Mouse (Mus musculus) heart, postnatal 10 days (tissue): ENCODE measurements at regions not wholly inside any gene's neighbourhood (a gene's known extent, or its start where the extent isn't known, plus 50 kb on each side); places are given as distances from the start of the nearest gene placed in this dataset.
"Not testable (repeated sequence)": the region's sequence is repeated elsewhere in the genome, so short reads cannot be mapped to it uniquely, and the experiment has no call there.

ENCODE experiments used
- DNase-seq, 2 experiments: peaks; one replicate each; pipeline ENCODE4 v3.0.0; 2021
- intact Hi-C: fragments of 180-260 bp; cut with DNase I; formaldehyde crosslinking; loops from one replicate; pipeline ENCODE4 v1.15.1; 2025

DNA sequence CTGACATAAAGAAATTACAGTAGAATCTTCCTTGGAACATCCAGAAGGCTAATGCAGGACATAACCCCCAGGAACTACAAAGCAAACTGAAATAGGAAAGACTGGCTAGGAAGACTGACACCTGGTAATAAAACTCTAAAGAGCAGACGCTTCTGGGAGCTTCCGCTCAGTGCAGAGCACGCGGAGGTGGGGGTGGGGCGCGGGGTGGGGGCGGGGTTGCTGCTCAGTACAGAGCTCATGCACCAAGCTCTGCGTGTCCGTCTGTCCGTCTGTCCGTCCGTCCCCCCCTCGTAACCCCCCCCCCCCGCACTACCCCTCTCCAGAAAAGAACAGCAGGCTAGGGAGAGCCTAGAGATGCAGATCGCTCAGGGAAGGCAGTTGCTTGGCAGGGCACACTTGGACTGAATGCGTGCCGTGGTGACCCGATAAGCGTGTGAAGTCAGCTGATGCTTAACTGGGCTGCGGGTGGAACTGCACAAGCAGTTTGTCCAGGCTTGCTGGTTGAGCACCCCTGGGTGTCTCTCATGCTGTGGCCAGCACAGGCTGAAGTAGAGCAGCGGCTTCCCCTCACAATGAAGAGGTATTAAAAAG is 137.9 kb upstream of the Rapgef5 start:
- no peak for DNase-seq
- intact Hi-C loops, result no loop called here

DNA sequence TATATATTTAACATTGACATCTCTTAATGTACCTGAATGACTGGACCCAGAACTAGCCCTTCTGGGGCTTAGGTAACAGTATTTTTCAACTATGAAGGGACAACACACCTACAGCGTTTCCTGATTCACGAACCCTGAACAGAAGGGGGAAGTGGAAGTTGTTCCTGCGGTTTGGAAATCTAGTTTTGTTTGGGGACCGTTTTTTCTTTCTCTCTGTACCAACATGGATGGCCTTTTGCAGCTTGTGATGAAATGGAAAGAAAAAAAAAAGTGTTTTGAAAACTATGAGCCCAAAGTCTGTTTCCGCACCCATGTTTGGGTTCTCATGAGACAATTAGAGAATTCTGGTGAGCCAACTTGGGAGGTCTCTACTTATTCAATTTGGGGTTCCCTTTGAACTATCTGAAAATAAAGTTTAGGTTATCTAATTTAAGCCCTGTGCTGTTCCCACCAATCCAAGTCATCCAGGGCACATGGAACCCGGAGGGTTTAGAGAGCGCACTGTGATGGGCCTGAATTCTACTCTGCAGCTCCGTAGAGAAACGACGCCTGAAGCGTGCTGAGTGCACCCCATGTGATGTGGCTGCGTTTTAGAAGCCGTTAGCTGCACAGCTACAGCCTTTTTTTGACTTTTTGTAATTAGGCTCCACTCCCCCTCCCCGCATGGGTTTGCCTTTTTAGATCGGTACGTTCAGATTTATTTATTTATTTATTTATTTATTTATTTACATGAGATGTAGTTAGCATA is 137.0 kb upstream of the Rapgef5 start:
- DNase-seq, result no peak
- intact Hi-C loops, result no loop called here

DNA sequence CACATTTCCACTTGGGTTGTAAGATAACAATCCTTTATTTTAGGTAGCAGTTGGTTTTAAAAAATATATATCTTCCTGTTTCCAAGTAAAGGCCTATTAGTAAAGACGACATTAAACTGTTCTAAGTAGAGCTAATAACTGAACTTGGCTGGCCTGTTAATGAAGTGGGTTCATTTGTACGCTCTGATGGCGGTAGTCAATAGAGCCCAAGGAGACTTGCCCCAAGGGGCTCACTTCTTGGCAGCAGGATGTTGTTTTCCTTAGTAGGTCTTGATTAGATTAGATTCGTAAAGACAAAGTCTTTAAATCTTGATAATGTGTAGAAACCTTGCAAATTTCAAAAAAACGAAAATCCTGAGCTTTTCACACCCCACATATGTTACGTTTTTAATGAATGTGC is 135.4 kb upstream of the Rapgef5 start:
- intact Hi-C loops, result loop anchor here (10.0 kb wide), 2 partner anchors 614 to 1474 kb away; no protein-coding TSS in a partner anchor
- DNase-seq, result no peak

DNA sequence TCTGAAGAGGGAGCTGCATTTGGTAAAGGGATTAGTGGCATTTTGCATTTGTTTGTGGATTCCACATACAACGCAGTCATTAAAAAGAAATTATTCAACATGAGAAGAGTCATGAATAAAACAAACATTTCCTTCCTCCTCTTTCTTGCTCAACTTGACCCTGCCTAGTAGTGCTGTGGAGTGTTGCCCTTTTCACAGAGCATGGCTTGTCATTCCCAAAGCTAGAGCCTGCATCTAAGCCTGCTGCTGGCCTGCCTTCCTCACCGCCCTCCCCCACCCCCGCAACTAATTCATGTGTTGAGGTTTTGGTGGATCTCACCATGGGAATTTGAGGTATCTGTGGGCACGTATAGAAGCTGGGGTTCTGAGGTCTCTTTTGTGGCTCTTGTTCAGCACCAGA is 133.6 kb upstream of the Rapgef5 start:
- intact Hi-C loops, result loop anchor here (10.0 kb wide), 2 partner anchors 612 to 1472 kb away; no protein-coding TSS in a partner anchor
- DNase-seq, result not testable (repeated sequence)

DNA sequence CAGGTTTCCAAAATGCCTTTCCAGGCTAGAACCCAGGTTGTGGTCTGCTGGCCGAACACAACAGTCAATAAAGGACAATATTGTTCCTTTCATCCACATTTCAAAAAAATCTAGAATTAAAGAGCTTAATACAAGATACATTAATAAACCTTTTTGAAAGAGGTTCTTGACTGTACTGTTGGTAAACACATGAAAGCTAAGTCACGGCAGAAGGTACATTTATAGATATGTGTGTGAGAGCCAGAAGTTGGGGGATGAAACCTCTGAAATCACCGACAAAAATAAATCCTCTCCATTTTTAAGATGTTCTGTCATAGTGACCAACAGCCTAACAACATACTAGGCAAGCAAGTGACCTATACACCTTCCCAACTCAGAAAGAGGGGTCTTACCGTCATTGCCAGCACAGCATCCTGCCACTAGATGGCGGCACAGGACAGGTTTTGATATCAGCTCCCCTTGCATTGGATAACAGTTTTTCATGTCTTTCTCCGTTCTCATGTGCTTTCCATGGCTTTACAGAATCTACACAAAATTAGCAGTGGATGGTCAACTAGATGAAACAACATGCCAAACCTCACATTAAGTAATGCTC is 131.1 kb upstream of the Rapgef5 start:
- DNase-seq, result peak; percentile 75 to 89
- intact Hi-C loops, result loop anchor here (1.0 to 10.0 kb wide), 4 partner anchors 383 to 1470 kb away; no protein-coding TSS in a partner anchor

DNA sequence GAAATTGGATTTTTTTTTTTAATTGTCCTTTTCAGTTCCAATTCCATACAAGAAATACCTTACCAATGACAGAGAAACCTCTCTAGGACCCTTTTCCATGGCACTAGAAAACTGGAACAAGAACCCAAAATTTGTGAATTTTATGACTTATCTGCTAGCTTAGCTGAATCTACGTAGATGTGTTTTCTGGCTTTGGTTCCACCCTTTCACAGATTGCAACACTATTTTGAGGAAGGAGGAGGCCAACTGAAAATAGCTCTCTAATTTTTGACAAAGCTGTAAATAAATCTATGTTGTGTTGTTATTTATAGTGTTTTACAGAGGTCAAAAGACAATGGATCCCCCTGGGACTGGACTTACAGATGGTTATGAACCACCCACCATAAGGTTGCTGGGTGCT is 130.6 kb upstream of the Rapgef5 start:
- intact Hi-C loops, result loop anchor here (1.0 to 10.0 kb wide), 4 partner anchors 383 to 1469 kb away; no protein-coding TSS in a partner anchor
- DNase-seq, result no peak

DNA sequence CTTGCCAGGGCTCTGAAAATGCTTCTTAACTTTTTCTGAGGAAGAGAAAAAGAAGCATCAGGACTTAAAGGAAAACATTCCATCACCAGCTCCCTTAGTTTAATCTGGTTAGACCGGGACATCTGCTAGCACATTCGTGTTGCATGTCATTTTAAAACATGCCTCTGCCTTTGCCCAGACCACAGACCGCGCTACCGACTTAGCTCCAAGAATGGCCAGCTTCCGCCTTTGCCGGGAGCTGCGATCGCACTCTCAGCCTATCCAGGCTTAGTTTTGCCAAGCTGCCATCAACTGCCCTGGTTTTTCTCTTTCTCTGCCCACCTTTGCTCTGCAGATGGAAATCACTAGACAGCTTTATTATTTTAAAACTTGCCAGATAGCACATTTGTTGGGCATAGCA is 129.3 kb upstream of the Rapgef5 start:
- DNase-seq, result no peak
- intact Hi-C loops, result loop anchor here (5.0 to 10.0 kb wide), 3 partner anchors 465 to 1468 kb away; no protein-coding TSS in a partner anchor

DNA sequence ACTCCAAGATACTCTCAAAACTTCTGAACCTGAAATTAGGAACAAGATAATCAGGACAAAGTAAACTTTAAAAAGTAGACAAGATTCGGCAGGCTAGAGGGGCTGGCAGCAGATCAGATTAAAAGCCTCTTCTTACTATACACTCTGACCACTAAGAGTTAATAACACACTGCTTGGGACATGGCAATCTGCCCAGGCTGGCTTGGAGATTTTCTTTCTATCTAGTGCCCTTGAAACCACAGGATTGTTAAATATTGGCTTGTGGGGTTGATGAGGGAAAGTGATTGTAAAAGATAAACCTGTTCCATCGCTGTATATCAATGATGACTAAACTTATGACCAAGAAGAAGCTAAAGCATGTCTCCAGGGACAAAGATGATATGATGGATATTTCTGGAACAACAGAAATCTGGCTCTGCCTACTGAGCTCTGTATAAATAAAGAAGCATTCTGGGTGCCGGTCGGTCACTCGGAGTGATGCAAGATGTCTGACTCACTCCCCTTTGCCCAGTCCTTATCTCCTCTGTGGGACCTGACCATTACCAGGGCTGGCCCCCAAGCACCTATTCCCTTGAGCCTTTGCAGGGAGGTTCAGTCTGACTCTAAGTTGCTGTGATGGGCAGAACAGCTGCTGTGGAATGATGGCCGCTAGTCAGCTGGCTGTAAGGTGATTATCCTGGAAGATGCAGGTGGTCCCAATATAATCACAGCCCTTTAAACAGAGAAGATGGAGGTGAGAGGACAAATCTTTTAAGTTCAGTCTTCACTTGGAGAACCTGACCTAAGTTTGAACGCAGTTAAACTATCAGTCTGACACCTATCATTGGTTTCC is 126.5 kb upstream of the Rapgef5 start:
- DNase-seq, result no peak
- intact Hi-C loops, result loop anchor here (5.0 to 10.0 kb wide), 3 partner anchors 463 to 1465 kb away; no protein-coding TSS in a partner anchor

DNA sequence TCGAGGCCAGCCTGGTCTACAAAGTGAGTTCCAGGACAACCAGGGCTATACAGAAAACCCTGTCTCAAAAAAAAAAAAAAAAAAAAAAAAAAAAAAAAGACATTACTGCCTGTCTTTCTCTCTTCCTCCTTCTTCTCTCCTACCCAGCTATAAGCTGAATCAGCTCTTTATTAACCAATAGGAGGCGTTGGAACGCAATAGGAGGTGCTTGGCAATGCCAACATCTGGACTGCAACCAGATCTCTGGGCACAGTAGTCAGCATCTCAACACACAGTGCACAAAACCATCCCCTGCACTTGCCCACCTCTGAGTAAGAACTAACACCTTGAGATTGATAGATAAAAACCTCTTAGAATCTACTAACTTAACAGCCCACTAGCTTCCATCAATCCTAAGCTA is 118.8 kb upstream of the Rapgef5 start:
- intact Hi-C loops, result no loop called here
- no peak for DNase-seq

DNA sequence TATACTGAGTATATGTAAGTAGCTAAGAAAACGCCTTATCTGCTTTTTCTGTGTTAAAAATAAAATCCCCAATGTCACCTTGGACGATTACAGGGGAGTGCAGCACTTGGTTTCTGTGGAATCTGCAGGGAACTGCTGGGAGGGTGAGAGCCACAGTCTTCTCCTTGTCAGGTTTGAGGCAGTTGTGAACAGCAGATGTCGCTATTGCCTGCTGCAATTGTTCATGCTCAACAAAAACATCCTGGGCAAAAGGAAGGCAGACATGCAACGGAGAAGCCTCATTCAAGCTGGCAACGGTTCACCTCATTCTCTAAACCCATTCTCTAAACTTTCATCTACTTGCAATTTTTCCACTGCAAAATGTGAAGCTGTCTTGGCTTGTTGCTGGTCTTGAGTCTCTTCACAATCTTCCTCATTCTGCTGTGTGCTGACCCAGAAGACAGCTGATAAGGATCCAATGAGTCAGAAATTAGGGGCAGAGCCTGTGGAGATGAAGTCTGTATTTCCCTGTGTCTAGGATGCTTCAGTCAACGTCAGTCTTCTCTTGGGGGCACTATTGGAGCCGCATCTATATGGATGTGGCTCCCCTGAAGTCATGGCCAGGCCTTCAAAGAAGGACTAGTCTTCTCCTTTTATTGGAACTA is 112.6 kb upstream of the Rapgef5 start:
- intact Hi-C loops, result loop anchor here (1.0 to 5.0 kb wide), 4 partner anchors 23 to 449 kb away; no protein-coding TSS in a partner anchor
- DNase-seq, result peak; percentile 83 to 89

DNA sequence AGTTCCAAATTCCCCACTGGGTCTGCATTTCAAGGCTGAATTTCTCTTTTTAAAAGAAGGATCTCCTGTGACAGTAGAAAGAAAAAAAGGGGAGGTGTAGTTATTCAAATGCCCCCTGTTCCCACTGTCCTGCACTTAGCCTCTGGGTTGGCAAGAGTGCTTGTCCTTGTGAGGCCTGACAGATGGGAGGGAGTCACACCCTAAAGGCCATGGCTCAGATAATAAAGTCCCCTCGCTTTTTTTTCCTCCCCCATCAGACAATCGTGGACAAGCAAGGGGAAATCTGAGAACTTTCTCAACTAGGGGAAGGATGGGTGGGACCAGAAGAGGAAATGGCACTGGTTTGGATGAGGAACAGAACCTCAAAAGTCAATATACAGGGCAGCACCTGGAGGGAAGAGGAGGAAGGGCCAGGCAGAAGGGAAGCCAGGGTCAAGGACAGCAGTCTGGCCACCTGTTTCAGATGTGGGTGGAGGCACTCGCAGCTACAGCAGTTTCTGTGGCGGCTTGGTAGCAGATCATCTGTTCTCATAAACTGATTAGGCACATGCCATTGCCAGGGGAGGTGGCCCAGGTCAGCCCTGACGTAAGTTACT is 112.0 kb upstream of the Rapgef5 start:
- intact Hi-C loops, result loop anchor here (2.0 to 5.0 kb wide), 3 partner anchors 23 to 448 kb away; no protein-coding TSS in a partner anchor
- no peak for DNase-seq

DNA sequence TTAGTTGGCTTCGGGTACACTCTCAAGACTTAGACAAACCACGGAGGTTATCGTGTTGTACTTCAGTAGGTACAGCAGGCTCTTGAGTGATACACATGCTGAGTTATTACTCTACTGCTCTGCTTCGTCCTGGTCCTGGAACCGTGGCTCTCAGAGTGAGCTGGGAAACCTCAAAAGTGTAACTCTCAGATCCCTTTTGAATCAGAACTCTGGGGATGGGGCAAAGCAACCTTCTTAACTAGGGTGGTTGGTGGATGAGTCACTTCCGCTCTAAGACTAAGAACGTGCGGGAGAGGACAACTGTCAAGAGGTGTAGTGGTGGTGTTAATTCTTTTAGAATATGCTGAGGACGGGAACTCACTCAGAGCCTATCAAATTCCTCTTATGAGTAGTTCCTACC is 109.4 kb upstream of the Rapgef5 start:
- intact Hi-C loops, result no loop called here
- no peak for DNase-seq

DNA sequence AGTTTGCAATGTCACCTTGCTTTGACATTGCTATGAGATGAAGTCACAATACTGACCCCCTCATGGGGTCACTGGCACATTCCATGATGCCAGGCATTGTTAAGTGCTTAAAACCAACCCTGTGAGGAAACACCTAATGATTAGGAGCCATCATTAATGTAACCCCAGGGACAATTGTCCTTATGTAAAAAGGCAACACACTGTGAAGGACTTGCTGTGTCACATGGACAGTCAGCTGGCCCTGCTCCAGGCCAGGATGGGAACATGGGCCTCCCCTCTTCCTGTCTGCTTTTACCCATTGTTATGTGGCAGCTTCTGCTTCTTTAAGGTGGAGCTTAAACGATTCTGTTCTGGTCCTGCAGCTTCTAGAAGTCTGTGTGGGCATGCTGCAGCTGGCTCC is 105.7 kb upstream of the Rapgef5 start:
- intact Hi-C loops, result no loop called here
- DNase-seq, result peak; percentile 44 to 58

DNA sequence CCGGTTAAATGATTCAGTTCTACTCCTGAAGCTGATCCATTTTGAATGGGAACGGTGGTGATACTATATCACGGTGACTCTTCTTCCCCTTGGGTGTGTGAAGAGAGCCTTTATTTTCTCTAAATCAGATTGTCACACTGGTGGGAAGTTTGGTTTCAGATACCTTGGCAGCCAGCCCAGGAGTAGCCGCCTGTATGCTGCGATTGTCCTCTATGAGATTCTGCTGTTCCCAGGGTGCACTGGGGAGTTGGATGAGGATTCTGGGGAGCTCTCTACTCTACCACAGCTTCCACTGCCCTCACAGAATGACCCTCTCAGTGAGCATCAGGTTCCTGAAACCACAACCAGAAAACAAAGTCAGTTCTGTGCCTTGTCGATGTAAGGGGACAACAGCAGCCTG is 104.0 kb upstream of the Rapgef5 start:
- peak; percentile 53 to 56 for DNase-seq
- intact Hi-C loops, result no loop called here

DNA sequence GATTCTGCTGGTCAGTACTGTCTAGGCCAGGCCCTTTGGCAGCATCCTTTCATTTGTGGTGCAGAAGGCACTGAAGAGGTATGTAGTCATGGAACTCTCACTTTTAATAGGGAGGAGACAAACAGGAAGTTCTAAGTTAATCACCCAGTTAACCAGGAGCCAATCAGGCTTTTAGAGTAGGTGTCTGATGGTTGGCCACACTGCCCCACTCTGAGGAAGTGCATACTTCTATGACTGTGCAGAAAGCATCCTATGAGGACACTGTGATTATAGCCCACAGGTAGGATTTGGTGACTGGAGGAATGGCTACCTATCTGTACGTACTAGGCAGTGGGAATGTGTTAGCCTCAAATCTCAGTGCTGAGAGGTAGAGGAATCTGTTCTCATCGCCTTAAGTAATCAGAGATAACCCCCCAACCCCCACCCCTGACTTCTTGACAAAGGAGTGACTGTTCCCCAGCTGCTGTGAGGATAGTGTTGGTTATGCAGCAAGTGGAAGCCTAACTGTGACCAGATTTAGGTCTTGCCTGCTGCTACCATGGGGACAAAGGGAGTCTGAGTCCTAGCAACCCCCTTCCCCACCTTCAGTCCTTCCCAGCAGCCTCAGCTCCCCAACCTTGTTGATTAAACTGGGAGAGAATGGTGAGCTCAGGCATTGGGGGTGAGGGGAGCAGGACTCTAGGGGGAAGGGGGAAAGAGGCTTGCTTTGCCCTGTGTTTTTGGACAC is 103.3 kb upstream of the Rapgef5 start:
- DNase-seq, result no peak
- intact Hi-C loops, result no loop called here

DNA sequence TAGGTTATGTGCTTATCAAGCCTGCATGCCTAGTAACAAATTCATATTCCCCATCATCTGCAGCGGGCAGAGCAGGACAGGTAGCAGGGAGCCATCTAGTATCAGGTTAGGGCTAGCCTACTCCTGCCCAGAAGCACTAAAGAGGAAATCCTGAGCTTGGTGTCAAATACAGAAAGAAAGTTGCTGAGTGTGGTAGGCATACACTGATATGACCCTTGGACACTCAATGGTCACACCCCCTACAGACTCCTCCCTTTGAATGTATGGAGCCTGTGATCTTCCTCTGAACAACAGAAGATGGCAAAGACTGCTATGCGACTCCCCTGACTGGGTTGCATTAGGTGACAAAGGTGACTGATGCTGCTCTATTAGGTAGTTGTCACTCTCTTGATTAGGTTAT is 102.3 kb upstream of the Rapgef5 start:
- no peak for DNase-seq
- intact Hi-C loops, result no loop called here

DNA sequence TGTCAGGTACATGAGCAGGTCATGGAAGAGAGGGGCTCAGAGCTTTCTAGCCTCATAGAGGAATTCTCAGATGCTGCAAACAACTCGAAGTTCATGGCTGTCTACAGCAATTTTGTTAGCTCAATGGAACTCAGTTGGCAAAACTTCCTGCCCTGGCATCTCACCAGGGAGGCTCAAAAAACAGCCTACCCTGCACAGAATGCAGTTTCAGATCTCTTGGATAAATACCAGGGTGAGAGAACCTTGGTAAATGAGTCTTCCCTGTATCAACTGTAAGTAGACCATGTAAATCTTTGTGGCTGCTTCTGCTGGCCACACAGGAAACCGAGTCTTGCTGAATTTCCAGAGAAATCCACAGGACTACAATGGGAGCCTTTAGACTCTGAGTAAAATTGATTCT is 101.1 kb upstream of the Rapgef5 start:
- DNase-seq, result no peak
- intact Hi-C loops, result no loop called here

DNA sequence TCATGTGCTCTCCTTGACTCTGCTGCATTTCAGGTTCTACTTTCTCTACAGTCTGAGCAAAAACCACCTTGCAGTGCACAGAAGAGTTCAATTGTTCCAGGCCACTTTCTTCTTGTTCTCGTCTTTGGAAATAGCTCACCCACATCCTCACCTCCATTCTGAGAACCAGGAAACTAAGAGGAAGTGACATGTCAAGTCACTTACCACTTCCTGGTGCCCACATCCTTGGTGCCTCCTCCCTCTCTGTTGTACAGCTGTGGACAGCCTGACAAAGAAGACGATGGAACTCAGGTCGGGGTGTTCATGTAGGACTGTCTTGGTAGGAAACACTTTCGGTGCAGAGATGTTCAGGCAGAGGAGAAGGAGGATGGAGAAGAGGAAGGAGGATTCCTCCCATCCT is 98.3 kb upstream of the Rapgef5 start:
- intact Hi-C loops, result no loop called here
- DNase-seq, result no peak

DNA sequence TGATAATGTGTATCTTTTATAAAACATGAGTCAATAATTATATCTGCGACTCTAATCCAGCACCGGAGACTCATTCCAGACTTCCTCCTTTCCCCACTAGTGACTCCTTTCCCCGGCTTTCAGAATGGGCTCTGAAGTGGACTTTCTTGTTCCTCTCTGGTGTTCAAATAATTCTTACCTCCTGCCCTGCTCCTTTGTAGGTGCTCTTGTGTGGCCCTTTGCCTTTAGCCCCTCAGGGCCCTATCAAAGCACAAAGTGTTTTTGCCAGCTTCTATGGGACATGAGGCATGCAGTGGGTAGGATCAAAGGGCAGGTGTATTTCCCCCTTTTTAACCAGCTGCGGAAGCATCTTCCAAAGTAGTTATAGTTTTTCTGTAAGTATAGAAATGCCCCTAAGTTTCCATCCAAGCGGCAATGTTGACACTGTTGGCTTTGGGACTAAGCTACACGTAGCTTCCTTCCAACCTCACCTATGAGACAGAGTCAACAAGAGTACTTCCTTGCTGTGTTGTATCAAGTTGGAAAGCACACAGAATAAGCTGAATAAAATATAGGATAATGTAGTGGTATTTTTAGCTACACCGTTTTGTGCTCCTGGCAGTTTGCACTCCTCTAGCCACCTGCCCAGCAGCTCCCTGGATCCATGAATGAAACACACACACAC is 93.8 kb upstream of the Rapgef5 start:
- no peak for DNase-seq
- intact Hi-C loops, result no loop called here
